Mouse (Mus musculus) R1 (cell line): ENCODE data around the gene Dcaf11.
A peak's percentile ranks its signal among the peaks of the same experiment; 100 is the strongest.

Source experiments
- DNase-seq: peaks from one replicate; pipeline ENCODE4 v3.0.0-alpha.2; 2018; ENCODE audit warnings: low read depth, low spot score

Dcaf11 gene

DNA sequence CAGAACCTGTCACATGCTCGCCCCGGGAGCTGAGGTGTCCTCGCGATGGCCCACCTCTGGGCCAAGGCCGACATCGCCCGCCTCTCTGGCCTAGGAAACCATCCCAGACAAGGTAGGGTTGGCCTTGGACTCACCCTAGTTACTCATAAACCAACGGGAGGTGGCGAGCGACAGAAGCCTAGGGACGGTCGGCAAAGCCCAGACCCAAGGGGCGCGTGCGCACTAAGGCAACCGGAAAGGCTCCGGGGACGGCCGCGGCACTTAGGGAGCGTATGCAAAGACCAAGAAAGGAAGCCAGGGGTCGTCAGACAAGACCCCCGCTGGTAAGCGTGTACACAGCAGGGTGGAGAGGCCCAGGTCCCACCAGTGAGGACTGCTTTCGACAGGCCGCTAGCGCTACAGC, at the start of gene Dcaf11:
Gene Dcaf11, plus strand, starts transcription at position 208 of the 403 bp plus-strand sequence.
- peak; percentile 98 for DNase-seq

DNA sequence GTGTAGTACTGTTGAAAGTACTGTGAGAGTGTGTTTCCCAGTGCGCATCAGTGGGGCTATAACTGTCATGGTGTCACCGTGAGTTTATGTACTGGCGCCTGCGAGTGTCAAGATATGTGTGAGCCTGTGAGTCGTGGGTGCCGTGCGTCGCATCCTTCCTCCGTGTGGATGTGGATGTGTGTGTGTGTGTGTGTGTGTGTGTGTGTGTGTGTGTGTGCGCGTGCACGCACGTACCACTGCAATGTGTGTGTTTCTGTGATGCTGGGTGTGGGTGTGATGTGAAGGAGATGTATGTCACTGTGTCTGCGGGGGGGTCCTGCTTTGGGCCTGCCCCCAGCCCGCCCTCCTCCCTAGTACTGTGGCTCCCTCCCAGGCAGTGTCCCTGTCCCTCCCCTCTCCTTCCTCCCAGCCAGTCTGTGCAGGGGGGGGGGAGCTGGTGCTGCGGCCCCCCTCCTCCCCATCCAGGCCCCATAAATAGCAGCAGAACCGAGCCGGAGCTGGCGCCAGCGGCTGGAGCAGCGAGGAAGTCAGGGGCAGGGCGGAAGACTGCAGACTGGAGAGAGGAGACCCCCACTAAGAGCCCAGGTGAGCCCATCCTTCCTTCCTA, 49.6 kb upstream of the Dcaf11 start, which contains the start of gene Cpne6:
Gene Cpne6, plus strand, starts transcription at position 321 of the 607 bp plus-strand sequence.
- DNase-seq: no peak

DNA sequence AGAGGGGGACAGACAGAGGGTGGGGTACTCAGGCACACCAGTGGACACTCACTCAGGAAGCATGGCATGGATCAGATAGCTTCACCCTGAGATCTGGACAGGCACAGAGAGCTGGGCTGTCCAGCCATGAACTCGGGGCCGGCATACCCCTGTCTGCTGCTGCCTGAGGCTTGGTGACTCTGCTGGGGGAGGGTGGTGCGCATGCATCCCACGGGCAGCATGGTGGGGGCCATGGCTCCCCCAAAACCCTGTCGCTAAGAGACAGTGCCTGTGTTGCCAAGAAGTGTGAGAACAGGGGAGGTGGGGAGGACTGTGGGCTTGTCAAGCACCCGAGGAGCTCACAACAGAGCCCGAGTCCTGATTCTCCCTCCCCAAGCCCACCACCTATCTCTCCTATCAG, 48.8 kb upstream of the Dcaf11 start:
- DNase-seq: no peak

DNA sequence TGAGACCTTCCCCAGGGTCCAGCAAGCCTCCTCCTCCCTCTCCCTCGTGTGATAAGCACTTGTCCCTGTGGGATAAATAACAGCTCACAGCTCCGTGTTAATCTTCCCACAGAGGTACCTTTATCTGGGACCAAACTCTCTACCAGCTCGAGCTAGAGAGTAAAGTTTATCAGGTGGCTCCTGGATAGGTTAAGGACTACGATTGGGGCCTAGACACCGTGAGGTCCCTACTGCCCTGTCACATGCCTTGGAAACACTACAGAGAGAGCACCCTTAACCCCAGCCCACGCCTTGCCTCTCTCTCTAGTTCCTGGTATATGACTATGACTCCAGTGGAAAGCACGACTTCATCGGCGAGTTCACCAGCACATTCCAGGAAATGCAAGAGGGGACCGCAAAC, 45.9 kb upstream of the Dcaf11 start:
- no peak for DNase-seq

DNA sequence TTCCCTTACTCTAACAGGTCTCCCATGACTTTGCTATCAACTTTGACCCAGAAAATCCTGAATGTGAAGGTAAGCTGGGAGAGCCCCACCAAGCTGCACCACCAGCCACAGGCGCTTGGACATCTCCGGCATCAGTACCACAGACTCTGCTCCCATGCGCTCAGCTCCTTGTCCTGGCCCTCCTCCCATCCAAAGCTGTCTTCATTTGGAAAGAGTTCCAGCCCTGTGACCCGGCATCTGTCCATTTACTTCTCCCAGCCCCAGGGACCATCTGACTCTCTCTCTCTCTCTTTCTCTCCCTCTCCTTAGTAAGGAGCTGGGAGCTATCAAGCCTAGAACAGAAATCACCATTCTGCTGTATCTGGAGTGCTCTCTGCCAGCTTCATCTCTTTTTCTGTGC, 44.0 kb upstream of the Dcaf11 start:
- no peak for DNase-seq

DNA sequence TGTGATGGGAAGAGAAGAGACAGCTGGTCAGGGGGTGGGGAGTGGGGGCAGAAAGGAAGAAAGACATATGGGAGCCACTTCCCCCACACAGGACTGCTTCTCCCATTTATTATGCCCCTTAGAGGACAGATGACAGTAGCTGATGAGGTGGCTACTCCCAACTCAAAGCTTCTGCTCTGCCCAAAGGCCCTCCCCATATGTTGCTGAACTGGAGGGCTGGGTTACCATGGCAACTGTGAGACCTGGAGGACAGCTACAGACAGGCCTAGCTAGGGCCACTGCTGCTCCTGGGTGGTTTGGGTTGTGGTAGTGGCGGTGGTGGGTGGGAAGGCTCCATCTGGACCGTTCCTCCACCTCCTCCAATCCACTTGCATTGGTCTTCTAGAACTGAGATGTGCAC, 40.9 kb upstream of the Dcaf11 start:
- peak; percentile 65 for DNase-seq

DNA sequence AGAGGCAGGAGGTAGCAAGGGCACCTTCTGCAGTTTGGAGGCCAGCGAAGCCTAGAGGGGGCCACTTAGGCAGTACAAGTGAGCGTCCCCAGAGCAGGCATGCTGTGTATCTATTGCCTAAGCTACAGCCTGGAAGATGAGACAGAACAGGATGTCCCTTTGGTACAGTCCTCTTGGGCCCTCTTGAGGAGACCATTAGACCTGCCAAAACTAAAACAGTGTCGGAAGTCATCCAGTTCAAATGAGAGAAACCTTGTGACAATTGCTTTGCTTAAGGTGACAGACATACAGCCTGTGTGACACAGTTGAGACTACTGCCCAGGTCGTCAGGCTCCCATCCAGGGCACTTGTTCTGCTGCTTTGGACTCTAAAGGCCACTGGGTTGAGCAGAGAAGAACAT, 40.2 kb upstream of the Dcaf11 start:
- DNase-seq: no peak

DNA sequence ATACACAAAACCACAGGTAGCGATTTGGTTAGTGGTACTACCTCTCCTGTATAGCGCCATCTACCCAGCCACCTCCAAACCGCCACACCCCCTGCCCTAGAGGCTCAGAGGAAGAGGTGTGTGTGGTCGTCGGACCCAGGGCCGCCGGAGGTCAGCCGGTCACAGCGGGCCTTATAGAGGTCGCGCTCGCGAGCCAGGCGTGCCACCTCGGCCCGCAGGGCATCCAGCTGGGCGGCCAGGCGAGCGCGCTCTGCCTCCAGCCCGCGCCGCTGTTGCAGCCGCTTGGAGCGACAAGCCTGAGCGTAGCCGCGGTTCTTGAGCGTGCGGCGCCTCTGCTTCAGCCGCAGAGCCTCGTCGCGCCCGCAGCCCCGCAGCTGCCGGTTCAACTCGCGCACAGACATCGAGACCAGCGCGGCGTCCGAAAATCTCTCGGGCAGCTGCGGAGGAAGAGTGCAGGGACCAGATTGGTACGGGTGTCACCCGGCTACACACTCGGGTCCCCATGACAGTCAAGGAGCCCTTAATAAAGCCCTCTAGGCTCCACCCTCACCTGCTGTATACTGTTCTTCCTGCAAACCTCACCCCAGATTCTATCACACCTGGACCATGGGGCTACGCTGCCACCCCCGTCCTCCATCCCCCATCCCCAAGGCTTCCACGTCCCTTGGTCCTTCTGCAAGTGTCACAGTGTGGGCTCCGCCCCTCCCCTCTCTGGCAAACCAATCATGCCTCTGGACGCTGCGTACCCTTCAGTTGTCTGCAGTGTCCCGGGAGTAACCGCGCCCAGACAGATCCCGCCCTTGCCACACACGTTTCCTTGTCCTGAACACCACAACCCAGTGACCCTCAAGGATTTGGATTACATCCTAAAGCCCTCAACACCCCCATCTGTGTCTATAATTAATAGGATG, 39.1 kb upstream of the Dcaf11 start:
- peak; percentile 68 for DNase-seq

DNA sequence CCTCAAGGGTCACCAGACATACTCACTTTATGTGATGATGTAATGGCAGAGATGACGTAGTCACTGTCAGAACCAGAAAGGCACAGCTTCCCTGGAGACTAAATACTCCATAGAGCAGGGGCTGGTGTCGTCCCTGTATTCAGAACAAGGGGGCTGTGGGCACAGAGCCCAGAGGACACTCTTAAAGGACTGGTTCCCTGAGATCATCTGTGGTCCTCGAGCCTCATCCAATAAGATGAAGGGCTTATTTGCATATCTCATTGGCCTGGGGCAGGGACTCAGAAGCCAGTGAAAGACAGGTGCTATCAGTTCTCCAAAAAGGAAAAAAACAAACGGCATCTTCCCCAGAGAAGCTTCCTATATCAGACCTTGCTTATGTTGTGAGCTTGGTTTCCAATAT, 35.7 kb upstream of the Dcaf11 start:
- DNase-seq: no peak

DNA sequence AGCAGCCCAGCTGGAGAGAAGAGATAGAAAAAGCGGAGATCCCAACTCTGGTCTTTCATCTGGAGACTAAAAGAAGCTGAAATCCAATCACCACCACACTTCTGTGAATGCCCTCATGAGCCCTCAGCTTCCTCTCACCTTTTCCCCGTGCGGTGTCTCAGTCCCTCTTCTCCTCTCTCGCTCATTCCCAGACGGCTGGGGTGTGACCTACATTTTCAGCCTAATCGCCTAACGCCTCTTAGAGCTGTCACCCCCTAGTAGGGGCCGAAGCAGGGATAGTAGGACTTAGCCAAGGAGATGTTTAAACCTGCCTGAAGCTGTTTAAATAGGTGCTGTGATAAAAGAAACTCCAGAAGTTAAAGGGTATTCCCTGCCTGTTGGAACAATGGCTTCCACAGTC, 35.0 kb upstream of the Dcaf11 start, which contains the start of gene Nrl:
Gene Nrl, minus strand, starts transcription at position 197 of the 400 bp plus-strand sequence.
- no peak for DNase-seq

DNA sequence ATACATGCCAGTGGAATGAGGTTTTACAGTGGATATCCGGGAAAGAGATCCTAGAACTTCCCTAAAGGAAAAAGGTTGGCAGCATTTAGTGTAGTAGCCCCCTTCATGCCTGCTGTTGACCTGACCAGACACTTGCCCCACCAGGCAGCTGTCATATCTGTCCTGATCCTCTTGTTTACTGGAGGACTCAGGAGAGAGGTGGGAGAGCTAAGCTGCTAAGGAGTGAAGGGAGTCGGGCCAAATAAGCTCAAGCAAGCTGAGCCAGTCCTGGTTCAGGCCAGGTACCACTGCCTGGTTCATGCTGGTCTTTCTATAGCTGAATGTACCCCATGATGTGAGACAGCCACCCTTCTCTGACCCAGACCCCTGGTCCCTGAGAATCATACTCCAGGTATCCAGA, 33.1 kb upstream of the Dcaf11 start:
- DNase-seq: no peak

DNA sequence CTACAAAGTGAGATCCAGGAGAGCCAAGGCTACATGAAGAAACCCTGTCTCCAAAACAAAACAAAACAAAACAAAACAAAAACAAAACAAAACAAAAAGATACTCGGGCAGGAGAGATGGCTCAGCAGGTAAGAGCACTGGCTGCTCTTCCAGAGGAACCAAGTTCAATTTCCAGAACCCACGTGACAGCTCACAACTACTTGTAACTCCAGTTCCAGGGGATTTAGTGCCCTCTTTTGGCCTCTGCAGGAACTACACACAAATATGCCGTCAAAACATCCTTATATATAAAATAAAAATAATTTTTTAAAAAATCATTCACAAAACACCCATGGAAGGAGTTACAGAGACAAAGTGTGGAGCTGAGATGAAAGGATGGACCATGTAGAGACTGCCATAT, 31.9 kb upstream of the Dcaf11 start:
- DNase-seq: peak; percentile 83

DNA sequence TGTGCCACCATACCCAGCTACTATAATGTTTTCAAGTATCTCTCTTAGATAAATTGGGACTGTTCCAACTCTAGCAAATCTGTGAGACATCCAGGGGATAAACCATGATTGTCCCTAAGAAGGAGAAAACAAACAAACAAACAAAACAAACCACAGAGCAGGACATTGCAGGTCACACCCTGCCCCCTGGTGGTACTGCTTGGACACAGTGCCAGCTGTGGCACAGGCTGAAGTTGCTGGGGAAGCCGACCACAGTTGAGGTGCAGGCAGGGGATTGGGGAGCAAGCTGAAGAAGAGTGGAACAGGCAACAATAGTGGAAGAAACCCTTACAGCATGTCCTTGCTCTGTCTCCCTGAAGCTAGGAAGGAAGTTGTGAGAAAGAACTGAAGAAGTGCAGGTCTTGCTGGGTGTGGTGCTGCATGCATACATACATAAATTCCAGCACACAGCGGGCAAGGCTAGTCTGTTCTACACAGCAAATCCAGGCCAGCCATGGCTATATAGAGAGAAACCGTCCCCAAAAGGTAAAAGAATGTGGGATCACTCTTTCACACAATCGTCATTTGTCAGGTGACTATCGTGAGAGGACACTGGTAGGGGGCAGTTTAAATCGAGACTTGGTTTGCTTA, 23.6 kb upstream of the Dcaf11 start:
- DNase-seq: peak; percentile 81

DNA sequence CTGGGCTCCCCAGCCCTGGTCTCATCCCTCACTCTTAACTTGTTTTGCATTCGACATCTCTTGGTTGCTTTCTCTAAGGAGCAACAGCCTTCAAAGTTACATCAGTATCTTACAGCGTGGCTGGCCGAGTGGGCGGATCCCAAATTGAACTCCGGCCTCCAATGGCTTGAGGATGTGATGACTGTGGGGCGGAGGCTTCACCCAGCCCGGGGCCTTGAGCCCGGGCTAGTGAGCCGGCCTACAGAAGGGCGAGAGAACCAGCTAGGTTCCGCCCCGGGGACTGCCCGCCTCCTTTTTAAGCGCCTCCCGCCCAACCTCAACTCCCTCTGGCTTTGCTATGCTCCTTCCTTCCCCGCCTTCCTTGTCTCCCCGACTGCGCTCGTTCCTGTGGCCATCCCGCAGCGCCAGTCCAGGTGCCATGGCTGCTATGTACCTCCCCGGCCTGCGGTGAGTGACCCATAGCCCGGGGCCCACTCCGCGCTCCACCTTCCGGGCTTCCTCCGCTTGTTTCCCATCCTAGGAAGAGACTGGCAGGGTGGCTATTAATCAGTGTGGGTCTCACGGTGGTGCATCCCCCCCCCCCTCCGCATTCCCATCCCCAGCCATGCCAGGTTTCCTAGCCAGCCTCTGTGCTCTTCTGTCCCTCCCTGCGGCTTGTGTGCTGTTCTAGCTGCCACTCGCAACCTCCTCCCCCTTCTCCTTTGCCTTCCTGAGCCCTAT, 19.6 kb upstream of the Dcaf11 start, which contains the start of gene Pck2:
Gene Pck2, plus strand, starts transcription at position 200 of the 720 bp plus-strand sequence.
- DNase-seq: peak; percentile 96

DNA sequence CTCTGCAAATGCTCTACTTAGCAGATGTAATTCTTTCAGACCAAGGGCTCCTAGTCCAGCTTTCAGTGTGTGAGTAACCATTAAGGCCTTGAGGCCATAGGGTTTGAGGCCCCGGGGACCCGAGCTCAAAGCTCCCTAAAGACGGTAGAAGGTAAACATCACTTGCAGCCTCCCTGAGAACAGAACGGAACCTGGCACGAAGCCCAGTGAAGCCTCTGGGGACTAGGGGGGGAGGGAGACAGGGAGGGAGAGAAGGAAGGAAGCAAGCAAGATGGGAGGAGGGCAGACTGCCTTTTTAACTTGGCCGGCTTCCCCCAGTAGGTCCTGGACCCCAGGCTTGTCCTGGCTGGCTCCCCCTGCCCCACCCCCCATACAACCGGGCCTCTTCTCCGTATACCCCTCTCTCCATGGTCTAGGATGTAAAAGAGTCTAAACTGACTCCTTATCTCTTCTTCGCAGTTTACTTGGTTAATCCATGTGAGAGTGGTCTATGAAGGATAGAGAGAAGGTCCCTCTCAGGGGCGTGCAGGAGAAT, 19.0 kb upstream of the Dcaf11 start:
- DNase-seq: peak; percentile 27

DNA sequence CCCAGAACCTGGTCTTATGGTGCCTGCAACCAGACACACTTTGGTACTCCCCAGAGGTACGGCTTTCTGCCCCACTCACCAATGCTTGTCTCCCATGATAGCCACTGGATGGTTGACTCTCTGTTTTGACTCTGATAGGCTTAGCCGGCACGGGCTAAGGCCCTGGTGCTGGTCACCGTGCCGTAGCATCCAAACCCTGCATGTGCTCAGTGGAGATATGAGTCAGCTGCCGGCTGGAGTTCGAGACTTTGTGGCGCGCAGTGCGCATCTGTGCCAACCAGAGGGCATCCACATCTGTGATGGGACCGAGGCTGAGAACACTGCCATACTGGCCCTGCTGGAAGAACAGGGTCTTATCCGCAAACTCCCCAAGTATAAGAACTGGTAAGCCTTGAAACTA, 17.5 kb upstream of the Dcaf11 start:
- no peak for DNase-seq

DNA sequence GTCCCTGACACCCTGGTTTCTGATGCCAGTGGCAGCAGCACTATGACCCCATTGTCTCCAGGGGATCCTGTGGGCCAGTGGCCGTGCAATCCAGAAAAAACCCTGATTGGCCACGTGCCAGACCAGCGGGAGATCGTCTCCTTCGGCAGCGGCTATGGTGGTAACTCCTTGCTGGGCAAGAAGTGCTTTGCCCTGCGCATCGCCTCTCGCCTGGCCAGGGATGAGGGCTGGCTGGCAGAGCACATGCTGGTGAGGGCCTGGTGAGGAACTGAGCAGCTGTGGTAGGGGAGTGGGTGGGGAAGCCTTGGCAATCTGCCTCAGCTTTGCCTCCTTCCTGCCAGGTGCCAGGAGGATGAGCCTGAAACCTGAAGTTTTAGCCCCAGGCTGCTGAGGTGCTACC, 15.5 kb upstream of the Dcaf11 start:
- no peak for DNase-seq

DNA sequence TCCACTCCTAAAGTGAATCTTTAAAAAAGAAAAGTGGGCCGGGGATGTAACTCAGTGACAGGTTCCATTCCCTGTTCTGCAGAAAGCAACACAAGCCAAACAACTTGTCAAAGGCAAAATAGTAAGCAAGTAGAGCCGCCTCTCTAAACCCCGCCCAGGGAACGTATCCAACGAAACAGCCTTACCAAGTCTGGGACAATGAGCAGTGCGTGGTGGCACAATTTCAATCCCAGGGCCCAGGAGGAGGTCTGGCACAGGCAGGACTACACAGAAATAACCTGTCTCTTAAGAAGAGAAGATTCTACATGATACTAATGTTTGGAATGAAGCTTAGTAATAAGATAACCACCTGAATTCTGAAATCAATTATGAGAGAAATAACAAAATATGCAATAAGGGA, 9.6 kb upstream of the Dcaf11 start:
- peak; percentile 40 for DNase-seq

DNA sequence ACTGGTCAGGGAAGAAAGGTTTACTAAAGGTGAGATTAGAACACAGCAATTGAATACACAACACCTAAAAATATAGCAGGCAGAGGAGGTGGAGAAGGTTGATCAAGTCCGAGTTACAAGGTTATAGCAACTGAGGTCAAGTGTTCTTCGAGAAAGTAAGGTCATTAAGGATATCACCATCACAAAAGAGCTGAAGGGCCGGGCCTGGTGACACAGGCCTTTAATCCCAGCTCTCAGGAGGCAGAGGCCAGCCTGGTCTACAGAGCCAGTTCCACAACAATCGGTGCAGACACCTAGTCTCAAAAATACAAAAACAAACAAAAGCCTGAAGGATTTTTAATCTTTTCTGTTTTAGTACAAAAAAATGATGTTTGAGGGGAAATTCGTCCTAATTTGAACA, 8.5 kb upstream of the Dcaf11 start:
- DNase-seq: peak; percentile 86

DNA sequence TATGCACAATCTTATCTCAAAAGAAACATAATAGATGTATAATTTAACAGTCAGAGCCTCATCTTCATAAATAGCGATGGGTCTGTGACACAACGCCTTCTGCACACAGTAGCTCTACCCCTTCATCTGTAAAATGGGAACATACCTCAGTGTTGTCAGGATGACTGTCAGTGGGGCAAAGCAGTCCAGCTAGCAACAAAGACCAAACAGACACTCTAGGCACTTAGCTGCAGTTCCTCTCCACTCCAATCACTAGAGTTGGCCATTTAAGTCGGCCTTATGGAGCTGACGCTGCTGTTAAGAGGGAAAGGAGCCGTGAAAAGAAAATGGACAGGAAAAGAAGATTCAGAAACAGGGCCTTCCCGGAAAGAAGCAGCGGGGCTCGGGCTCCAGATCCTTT, 8.0 kb upstream of the Dcaf11 start:
- DNase-seq: peak; percentile 44

DNA sequence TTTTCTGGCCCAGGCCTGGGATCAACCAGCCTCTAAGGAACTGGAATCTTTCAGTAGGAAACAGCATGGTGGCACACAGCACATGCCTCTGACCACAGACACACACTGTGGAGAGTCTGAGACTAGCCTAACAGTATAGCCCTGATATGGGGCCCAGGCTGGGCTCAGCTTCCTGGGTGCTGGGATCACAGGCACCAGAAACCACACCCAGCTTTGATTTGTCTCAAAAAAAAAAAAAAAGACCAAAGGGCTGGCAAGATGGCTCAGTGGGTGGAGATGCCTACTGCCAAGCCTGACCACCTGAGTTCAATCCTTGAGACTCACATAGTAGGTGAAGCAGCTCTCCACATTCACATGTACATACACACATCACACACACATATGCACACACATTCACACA, 5.2 kb upstream of the Dcaf11 start:
- DNase-seq: peak; percentile 53
